Mouse (Mus musculus) heart, embryonic 13.5 days (tissue): Measurements from ENCODE around the gene Gbgt1. TPM values are rescaled to one million over a fixed set of nuclear protein-coding genes. Genes with fewer than 3 reads are reported as not detected.

Experiments
- polyA plus RNA-seq: library from polyadenylated mRNA; unstranded; fragments of >200 nt; fragmentation: Nextera tagmentation; extraction: Ambion mirVana; gene quantifications from 2 replicates; pipeline ENCODE4 v1.2.1, GENCODE M21; 2015

Gbgt1 gene
- polyA plus RNA-seq, 1 experiment from 2014 or later: 0.25 TPM

Other genes starting within 250 kb of the Gbgt1 start
- 2.9 and 3.1 TPM in 2 replicates for gene Ppp1r26, start 50.1 kb upstream of the Gbgt1 start, polyA plus RNA-seq
- gene 1700007K13Rik, start 30.6 kb upstream of the Gbgt1 start, polyA plus RNA-seq: 0.31 TPM in 1 of 2 replicates, not detected in the other
- 46.0 and 48.5 TPM in 2 replicates for gene Mrps2, start 28.8 kb upstream of the Gbgt1 start, polyA plus RNA-seq
- 1.1 and 1.6 TPM in 2 replicates for gene Gm10134, start 9.2 kb downstream of the Gbgt1 start, polyA plus RNA-seq
- 19.2 and 20.3 TPM in 2 replicates for gene Ralgds, start 16.2 kb downstream of the Gbgt1 start, polyA plus RNA-seq
- 0.31 TPM in 1 of 2 replicates, not detected in the other for gene Cel, start 66.5 kb downstream of the Gbgt1 start, polyA plus RNA-seq
- 29.8 and 30.9 TPM in 2 replicates for gene Gtf3c5, start 86.9 kb downstream of the Gbgt1 start, polyA plus RNA-seq
- 2.8 and 4.7 TPM in 2 replicates for gene Gfi1b, start 125.1 kb downstream of the Gbgt1 start, polyA plus RNA-seq
- gene Tsc1, start 144.3 kb downstream of the Gbgt1 start, polyA plus RNA-seq: 16.2 and 16.4 TPM in 2 replicates
- 0.59 and 1.2 TPM in 2 replicates for gene Spaca9, start 202.8 kb downstream of the Gbgt1 start, polyA plus RNA-seq
- gene Ak8, start 203.3 kb downstream of the Gbgt1 start, polyA plus RNA-seq: 0.37 and 0.90 TPM in 2 replicates